Mouse (Mus musculus): ENCODE measurements at regions not wholly inside any gene's neighbourhood (a gene's known extent, or its start where the extent isn't known, plus 50 kb on each side); places are given as distances from the start of the nearest gene placed in this dataset.

GRCm38 (mm10) chr15:68457239-68457638 lies 1956.5 kb upstream of the Lrrc6 start:
- peak in 1 of 2 experiments; percentile 36 for DNase-seq (ENCODE audit: low spot score in 2 of 2)

- no peak for DNase-seq (ENCODE audit: low spot score in 2 of 2)
Measured at GRCm38 (mm10) chr15:68451971-68452370, 1951.3 kb upstream of the Lrrc6 start.

GRCm38 (mm10) chr15:68445341-68445740 lies 1944.6 kb upstream of the Lrrc6 start:
- peak in 1 of 2 experiments; percentile 78 for DNase-seq (ENCODE audit: low spot score in 2 of 2)

- peak in 1 of 2 experiments; percentile 39 for DNase-seq (ENCODE audit: low spot score in 2 of 2)
Measured at GRCm38 (mm10) chr15:68440636-68441035, 1939.9 kb upstream of the Lrrc6 start.

- peak; percentile 28 to 61 for DNase-seq (ENCODE audit: low spot score in 2 of 2)
Measured at GRCm38 (mm10) chr15:68435961-68436360, 1935.3 kb upstream of the Lrrc6 start.

GRCm38 (mm10) chr15:68431251-68431650 lies 1930.5 kb upstream of the Lrrc6 start:
- DNase-seq (ENCODE audit: low spot score in 2 of 2) = peak in 1 of 2 experiments; percentile 29

GRCm38 (mm10) chr15:68430486-68430885 lies 1929.8 kb upstream of the Lrrc6 start:
- no peak for DNase-seq (ENCODE audit: low spot score in 2 of 2)

- peak; percentile 33 to 61 for DNase-seq (ENCODE audit: low spot score in 2 of 2)
Measured at GRCm38 (mm10) chr15:68428444-68429228, 1927.9 kb upstream of the Lrrc6 start.

- DNase-seq (ENCODE audit: low spot score in 2 of 2) = no peak
Measured at GRCm38 (mm10) chr15:68417142-68417541, 1916.4 kb upstream of the Lrrc6 start.

- no peak for DNase-seq (ENCODE audit: low spot score in 2 of 2)
Measured at GRCm38 (mm10) chr15:68415401-68415925, 1914.8 kb upstream of the Lrrc6 start.

- no peak for DNase-seq (ENCODE audit: low spot score in 2 of 2)
Measured at GRCm38 (mm10) chr15:68414047-68414446, 1913.3 kb upstream of the Lrrc6 start.

GRCm38 (mm10) chr15:68412697-68413096 lies 1912.0 kb upstream of the Lrrc6 start:
- DNase-seq (ENCODE audit: low spot score in 2 of 2) = no peak

GRCm38 (mm10) chr15:68412156-68412555 lies 1911.4 kb upstream of the Lrrc6 start:
- no peak for DNase-seq (ENCODE audit: low spot score in 2 of 2)

GRCm38 (mm10) chr15:68403554-68404070 lies 1902.9 kb upstream of the Lrrc6 start:
- no peak for DNase-seq (ENCODE audit: low spot score in 2 of 2)

GRCm38 (mm10) chr15:68401726-68402125 lies 1901.0 kb upstream of the Lrrc6 start:
- no peak for DNase-seq (ENCODE audit: low spot score in 2 of 2)

- no peak for DNase-seq (ENCODE audit: low spot score in 2 of 2)
Measured at GRCm38 (mm10) chr15:68401006-68401405, 1900.3 kb upstream of the Lrrc6 start.

- DNase-seq (ENCODE audit: low spot score in 2 of 2) = no peak
Measured at GRCm38 (mm10) chr15:68396566-68396965, 1895.9 kb upstream of the Lrrc6 start.

- DNase-seq (ENCODE audit: low spot score in 2 of 2) = no peak
Measured at GRCm38 (mm10) chr15:68394749-68395148, 1894.0 kb upstream of the Lrrc6 start.

- no peak for DNase-seq (ENCODE audit: low spot score in 2 of 2)
Measured at GRCm38 (mm10) chr15:68394157-68394556, 1893.4 kb upstream of the Lrrc6 start.

- no peak for DNase-seq (ENCODE audit: low spot score in 2 of 2)
Measured at GRCm38 (mm10) chr15:68391737-68392136, 1891.0 kb upstream of the Lrrc6 start.

- no peak for DNase-seq (ENCODE audit: low spot score in 2 of 2)
Measured at GRCm38 (mm10) chr15:68389855-68390254, 1889.1 kb upstream of the Lrrc6 start.

GRCm38 (mm10) chr15:68387349-68388065 lies 1886.8 kb upstream of the Lrrc6 start:
- no peak for DNase-seq (ENCODE audit: low spot score in 2 of 2)
